Mouse (Mus musculus): ENCODE results near the gene A930018P22Rik. TPM values are rescaled to one million over a fixed set of nuclear protein-coding genes. Genes with fewer than 3 reads are reported as not detected.

A930018P22Rik gene
- total RNA-seq, 2 experiments from 2014 or later, result not detected

DNA sequence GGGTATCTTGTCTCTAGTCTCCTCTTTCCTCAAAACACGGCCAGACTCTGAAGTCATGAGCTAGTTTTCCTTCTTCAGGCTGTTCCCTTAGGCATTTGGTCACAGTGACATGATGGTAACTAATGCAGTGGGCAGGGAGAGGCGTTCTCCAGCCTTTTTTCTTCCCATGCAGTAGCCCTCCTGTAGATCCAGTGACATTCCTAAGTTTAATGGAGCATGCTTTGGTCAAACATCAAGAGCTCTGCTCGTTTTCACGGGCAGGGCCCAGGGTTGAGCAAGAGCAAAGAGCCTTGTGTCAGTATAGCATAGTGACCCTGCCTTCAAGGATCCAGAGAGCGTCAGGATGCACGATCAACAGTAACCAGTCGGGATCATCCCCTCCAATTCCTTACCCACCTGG is 40.8 kb downstream of the A930018P22Rik start:
- DNase-seq, result no peak

DNA sequence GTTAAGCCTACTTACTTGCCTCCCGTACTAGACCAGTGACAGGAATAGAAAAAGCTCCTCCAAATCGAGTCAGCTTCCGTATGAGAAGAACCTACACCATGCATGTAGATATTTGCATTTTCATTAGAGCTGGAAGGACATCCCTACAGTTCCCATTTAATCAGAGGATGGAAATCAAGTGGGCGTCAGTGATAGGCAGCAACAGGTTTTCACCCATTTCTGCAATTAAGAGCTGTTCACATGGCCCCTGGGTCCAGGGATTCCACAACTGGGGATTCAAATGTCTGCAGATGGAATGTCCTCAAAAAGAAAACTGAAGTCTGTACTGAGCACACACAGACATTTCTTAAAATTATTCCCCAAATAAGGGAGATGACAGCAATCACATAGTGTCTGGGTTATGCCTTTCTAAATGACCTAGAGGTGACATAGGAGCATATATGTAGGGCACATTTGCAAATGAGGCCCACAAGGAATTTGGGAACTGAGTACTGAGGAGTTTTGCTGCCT is 41.5 kb downstream of the A930018P22Rik start:
- no peak for DNase-seq

DNA sequence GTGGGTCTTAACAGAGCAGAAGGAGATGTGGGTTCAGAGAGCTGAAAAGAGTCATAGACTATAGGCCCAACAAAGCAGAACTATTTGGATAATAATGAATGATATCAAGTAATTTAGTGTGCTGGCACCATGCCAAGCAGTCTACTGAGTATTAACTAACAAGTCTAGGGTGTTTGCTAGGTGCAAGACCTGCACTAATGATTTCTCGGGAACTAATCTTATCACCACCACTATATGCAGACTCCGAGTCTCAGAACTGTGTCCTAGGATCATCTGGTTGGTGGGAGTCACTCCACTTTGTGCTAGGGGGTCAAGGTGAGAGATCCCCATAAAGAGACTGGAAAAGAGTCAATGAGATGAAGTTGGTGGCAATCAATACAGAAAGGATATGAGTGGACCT is 43.1 kb downstream of the A930018P22Rik start:
- DNase-seq, result no peak

DNA sequence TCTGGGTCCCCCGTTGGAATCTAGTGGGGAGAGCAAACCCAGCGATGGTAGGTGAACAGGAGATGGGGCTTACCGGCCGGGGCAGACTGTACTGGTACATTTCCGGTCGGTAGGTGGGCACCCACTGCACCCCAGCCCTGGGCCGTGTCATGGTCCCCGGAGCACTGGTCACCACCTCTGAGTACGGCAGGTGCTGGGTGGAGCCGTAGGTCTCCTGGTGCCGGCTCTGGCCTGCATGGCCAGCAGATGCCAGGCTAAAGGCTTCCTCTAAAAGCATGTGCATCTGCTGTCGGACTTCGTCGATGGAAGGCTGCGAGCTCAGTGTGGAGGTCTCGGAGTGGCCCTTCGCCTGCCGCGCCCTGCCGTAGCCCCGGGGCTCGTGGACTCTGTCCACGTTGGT is 45.2 kb downstream of the A930018P22Rik start:
- no peak for DNase-seq

DNA sequence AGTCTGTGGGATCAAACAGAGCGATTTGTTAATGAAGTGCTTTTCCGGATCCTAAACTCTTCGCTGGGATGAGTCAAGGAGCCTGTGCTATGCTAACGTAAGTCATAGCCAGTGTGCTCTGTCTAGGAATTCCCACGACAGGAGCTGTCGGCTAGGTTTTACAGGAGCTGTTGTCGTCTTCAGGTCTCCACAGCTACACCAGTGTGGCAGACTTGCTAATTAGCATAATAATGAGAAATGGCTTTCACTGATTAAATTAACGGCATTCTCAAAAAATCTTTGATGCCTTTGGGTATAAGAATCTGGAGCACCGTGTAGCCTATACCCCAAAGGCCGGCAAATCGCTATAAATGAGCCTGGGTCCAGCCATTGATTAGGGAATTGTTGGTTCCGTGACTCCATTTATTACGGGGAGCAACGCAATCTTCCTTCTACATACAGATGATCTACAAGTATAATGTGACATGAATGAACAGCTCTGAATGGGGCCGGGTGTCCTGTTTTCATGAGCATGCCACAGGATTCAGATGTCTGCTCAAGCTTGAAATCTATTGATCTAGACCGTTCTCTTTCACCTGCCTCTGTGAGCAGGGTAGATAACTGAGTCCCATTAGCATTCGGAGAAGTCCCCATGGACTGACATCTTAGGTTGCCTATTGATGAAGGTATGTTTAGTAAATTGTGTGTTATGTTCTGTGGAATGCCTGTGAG is 45.8 kb downstream of the A930018P22Rik start:
- DNase-seq, result no peak

DNA sequence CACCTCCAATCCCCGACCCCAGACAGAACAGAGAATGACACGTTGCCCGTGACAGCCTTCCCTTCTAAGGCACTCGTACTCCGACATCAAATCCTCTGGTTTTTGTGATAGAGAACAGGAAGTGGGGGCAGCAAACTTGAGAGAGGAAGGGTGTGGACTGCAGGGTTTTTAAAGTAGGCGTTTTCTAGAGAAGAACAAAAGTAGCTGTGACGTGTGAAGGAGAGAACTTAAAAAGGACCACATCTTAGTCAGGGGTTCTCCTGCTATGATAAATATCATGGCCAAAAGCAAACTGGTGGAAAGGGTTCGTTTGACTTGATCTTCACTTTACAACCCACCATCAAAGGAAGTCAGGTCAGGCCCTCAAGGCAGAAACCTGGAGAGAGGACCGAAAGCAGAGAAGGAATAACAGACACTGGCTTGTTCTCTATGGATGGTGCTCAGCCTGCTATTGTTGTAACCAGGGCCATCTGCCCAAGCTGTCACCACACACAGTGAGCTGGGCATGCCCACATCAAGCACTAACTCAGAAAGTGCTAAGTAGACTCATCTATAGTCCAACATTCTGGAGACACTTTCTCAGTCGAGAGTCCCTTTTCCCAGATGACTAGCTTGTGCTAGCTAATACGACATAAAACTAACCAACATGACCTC is 50.3 kb downstream of the A930018P22Rik start:
- no peak for DNase-seq

DNA sequence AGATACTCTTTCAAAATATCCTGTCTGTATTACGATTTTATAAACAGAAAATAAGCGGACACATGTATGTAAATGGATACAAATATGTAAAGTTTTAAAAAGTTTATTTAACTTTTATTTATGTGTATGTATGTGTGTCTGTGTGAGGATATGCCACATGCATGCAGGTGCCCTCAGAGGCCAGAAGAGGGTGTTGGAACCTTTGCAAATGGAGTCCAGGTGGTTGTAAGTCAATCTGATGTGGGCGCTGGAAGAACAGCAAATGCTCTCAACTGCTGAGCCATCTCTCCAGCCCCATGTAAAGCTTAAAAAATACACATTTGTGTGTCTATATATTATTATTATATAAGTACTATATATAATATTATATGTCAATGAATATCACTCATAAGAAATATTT is 50.9 kb downstream of the A930018P22Rik start:
- DNase-seq, result no peak

Other genes with a start within 250 kb of the A930018P22Rik start
- 10 to 100 TPM; 20.0 TPM for gene Lmo2, start 164.8 kb upstream of the A930018P22Rik start, total RNA-seq (2021)
- 10 to 100 TPM; 48.7 to 49.2 TPM for gene Fbxo3, start 95.0 kb upstream of the A930018P22Rik start, total RNA-seq (2021)
- gene 4931422A03Rik, start 94.4 kb upstream of the A930018P22Rik start, total RNA-seq (2021), result not detected
- under 1 TPM; 0.47 to 0.53 TPM for gene Gm10912, start 56.9 kb upstream of the A930018P22Rik start, total RNA-seq (2021)
- gene Gm10799, start 54.2 kb upstream of the A930018P22Rik start, total RNA-seq (2021), result not detected
- 1 to 10 TPM in 1 of 2 experiments, not detected in 1; 2.0 TPM for gene Cd59b, start 52.9 kb upstream of the A930018P22Rik start, total RNA-seq (2021)
- gene Cd59a, start 27.0 kb upstream of the A930018P22Rik start, total RNA-seq (2021), result 1 to 10 TPM; 3.9 to 6.0 TPM

Data from layer of hippocampus, postnatal 36 days (tissue).